Mouse (Mus musculus): Measurements from ENCODE around the gene Gm42742. TPM values are rescaled to one million over a fixed set of nuclear protein-coding genes. Genes with fewer than 3 reads are reported as not detected.

Gm42742 gene
- total RNA-seq, 2 experiments from 2014 or later: 34.0 to 35.5 TPM

GRCm38 (mm10) chr7:127004122-127004875, 16.6 kb downstream of the Gm42742 start:
- no peak for DNase-seq (ENCODE audit: low spot score in 2 of 2)

- no peak for DNase-seq (ENCODE audit: low spot score in 2 of 2)
These were observed 17.3 kb downstream of the Gm42742 start for GRCm38 (mm10) chr7:127003620-127004019.

- DNase-seq (ENCODE audit: low spot score in 2 of 2): no peak
These were observed 21.3 kb downstream of the Gm42742 start for GRCm38 (mm10) chr7:126999568-126999967.

- no peak for DNase-seq (ENCODE audit: low spot score in 2 of 2)
These were observed 24.4 kb downstream of the Gm42742 start for GRCm38 (mm10) chr7:126996449-126996848.

GRCm38 (mm10) chr7:126988816-126989215, 32.1 kb downstream of the Gm42742 start:
- no peak for DNase-seq (ENCODE audit: low spot score in 2 of 2)

- DNase-seq (ENCODE audit: low spot score in 2 of 2): peak; percentile 26 to 43
These were observed 34.6 kb downstream of the Gm42742 start for GRCm38 (mm10) chr7:126986319-126986718.

GRCm38 (mm10) chr7:126984667-126985444, 36.0 kb downstream of the Gm42742 start:
- no peak for DNase-seq (ENCODE audit: low spot score in 2 of 2)

- DNase-seq (ENCODE audit: low spot score in 2 of 2): no peak
These were observed 37.8 kb downstream of the Gm42742 start for GRCm38 (mm10) chr7:126983113-126983512.

- no peak for DNase-seq (ENCODE audit: low spot score in 2 of 2)
These were observed 38.8 kb downstream of the Gm42742 start for GRCm38 (mm10) chr7:126982054-126982453.

- DNase-seq (ENCODE audit: low spot score in 2 of 2): no peak
These were observed 39.3 kb downstream of the Gm42742 start for GRCm38 (mm10) chr7:126981601-126982000.

- no peak for DNase-seq (ENCODE audit: low spot score in 2 of 2)
These were observed 42.1 kb downstream of the Gm42742 start for GRCm38 (mm10) chr7:126978841-126979240.

- no peak for DNase-seq (ENCODE audit: low spot score in 2 of 2)
These were observed 43.9 kb downstream of the Gm42742 start for GRCm38 (mm10) chr7:126976878-126977459.

- peak; percentile 96 for DNase-seq (ENCODE audit: low spot score in 2 of 2)
These were observed 44.7 kb downstream of the Gm42742 start, which contains the start of gene Cdiptos for GRCm38 (mm10) chr7:126975950-126976866. Gene Cdiptos, minus strand, starts transcription at chr7:126976098.

GRCm38 (mm10) chr7:126975893-126975949, 45.2 kb downstream of the Gm42742 start, which contains the start of gene Cdipt:
Gene Cdipt, plus strand, starts transcription at chr7:126975914.
- DNase-seq (ENCODE audit: low spot score in 2 of 2): no peak

- no peak for DNase-seq (ENCODE audit: low spot score in 2 of 2)
These were observed 45.4 kb downstream of the Gm42742 start for GRCm38 (mm10) chr7:126975493-126975892.

- no peak for DNase-seq (ENCODE audit: low spot score in 2 of 2)
These were observed 53.5 kb downstream of the Gm42742 start for GRCm38 (mm10) chr7:126967361-126967760.

GRCm38 (mm10) chr7:126965568-126965967, 55.3 kb downstream of the Gm42742 start:
- DNase-seq (ENCODE audit: low spot score in 2 of 2): no peak
